Mouse (Mus musculus): ENCODE results near the gene Gm21976. TPM values are rescaled to one million over a fixed set of nuclear protein-coding genes. Genes with fewer than 3 reads are reported as not detected.
A peak's percentile ranks its signal among the peaks of the same experiment; 100 is the strongest.

Gene Gm21976
- polyA plus RNA-seq, 1 experiment, result not detected

DNA sequence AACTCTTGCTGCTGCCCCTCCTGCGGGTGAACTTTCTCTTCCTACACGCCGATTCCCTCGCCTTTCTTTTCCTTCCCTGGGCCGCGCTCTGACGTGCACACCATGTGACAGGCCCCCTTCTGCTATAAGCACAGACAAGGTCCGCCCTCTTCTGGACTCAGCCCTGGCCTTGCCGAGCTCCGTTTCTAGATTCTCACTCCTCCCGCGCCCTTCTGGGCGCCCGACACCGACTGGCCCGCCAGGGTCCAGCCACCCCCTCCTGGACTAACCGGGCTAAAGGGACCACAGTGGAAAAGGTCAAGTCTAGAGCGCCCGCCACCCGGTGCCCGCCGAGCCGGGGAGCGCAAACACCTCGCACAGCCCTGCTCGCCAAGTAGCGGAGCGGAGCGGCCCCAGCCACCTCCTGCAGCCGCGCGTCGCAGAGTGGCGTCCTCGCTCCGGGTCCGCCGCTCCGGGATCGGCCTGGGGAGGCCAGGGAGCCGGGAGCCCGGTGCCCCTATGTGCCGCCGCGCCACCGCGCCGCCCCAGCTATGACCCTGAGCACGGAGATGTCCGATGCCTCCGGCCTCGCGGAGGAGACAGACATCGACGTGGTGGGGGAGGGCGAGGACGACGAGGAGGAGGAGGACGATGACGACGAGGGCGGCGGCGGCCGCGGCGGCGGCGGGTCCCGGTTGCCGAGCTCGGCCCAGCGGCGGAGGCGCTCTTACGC lies 74.6 kb downstream of the Gm21976 start, which contains the start of gene Foxd1:
Foxd1 (plus strand) TSS at position 153 of the 712 bp plus-strand sequence.
- peaks cover 8% of the 10 kb centered on the region for H3K4me1 ChIP-seq (ENCODE audit: control insufficient read depth, insufficient read depth, insufficient read length, low read length)
- WGBS, result under 1% methylated on average over 75 of the region's 76 CpGs
- H3K4me3 ChIP-seq (ENCODE audit: low read depth, low read length), result peak within 1 kb of the TSS; percentile 53
- no peak for TF ChIP-seq CTCF (IDR thresholded peaks at IDR 0.05; ENCODE audit: extremely low read depth, insufficient read length, insufficient replicate concordance, low read depth, low read length)
- TF ChIP-seq POLR2A (IDR thresholded peaks at IDR 0.05; ENCODE audit: low read depth, low read length), result no peak
- no peak within 1 kb of the TSS for H3K27ac ChIP-seq (ENCODE audit: insufficient read depth, low read depth, low read length)
- H3K36me3 ChIP-seq (ENCODE audit: control insufficient read depth, insufficient read depth, low read length), result no peaks in the 10 kb centered on the region
- peaks cover 78% of the 10 kb centered on the region for H3K27me3 ChIP-seq (ENCODE audit: control insufficient read depth, insufficient read depth, low read length)

DNA sequence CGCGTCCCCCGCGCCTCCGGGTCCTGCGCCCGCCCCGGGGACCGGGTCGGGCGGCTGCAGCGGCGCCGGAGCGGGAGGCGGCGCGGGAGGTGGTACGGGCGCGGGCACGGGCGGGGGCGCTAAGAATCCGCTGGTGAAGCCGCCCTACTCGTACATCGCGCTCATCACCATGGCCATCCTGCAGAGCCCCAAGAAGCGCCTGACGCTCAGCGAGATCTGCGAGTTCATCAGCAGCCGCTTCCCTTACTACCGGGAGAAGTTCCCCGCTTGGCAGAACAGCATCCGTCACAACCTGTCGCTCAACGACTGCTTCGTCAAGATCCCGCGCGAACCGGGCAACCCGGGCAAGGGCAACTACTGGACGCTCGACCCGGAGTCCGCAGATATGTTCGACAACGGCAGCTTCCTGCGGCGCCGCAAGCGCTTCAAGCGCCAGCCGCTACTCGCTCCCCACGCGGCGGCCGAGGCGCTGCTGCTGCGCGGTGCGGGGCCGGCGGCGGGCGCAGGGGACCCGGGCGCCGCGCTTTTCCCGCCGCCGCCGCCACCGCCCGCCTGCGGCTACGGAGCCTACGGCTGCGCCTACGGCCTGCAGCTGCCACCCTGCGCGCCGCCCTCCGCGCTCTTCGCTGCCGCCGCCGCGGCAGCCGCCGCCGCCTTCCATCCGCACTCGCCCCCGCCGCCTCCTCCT lies 75.3 kb downstream of the Gm21976 start:
- TF ChIP-seq CTCF (IDR thresholded peaks at IDR 0.05; ENCODE audit: extremely low read depth, insufficient read length, insufficient replicate concordance, low read depth, low read length), result no peak
- TF ChIP-seq POLR2A (IDR thresholded peaks at IDR 0.05; ENCODE audit: low read depth, low read length), result no peak
- peak overlapping the region; percentile 53 for H3K4me3 ChIP-seq (ENCODE audit: low read depth, low read length)
- H3K36me3 ChIP-seq (ENCODE audit: control insufficient read depth, insufficient read depth, low read length), result no peaks in the 10 kb centered on the region
- WGBS, result 1% methylated on average over 99 of the region's 102 CpGs
- H3K4me1 ChIP-seq (ENCODE audit: control insufficient read depth, insufficient read depth, insufficient read length, low read length), result peaks cover 8% of the 10 kb centered on the region
- H3K27me3 ChIP-seq (ENCODE audit: control insufficient read depth, insufficient read depth, low read length), result peaks cover 84% of the 10 kb centered on the region
- no peak overlapping the region for H3K27ac ChIP-seq (ENCODE audit: insufficient read depth, low read depth, low read length)

DNA sequence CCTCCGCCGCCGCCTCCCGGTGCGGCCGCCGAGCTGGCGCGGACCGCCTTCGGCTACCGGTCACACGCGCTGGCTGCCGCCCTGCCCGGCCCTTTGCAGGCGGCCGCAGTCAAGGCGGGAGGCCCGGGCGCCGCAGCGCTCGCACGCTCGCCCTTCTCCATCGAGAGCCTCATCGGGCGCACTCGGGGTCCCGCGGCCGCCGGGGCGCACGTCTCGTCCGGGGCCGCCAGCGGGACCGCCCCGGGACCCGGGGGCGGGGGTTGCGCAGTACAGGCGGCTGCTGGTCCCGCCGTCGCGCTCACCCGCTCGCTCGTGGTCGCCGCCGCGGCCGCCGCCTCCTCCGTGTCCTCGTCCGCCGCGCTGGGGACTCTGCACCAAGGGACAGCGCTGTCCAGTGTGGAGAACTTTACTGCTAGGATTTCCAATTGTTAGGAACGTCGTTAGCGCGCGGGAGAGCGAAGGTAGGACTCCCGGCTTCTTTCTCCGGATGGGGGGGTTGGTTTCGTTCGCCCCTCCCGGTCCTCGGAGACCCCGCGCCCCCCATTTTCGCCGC lies 75.9 kb downstream of the Gm21976 start:
- WGBS, result 1% methylated on average over 81 of the region's 81 CpGs
- H3K4me3 ChIP-seq (ENCODE audit: low read depth, low read length), result peak overlapping the region; percentile 53
- no peak for TF ChIP-seq POLR2A (IDR thresholded peaks at IDR 0.05; ENCODE audit: low read depth, low read length)
- TF ChIP-seq CTCF (IDR thresholded peaks at IDR 0.05; ENCODE audit: extremely low read depth, insufficient read length, insufficient replicate concordance, low read depth, low read length), result no peak
- peaks cover 85% of the 10 kb centered on the region for H3K27me3 ChIP-seq (ENCODE audit: control insufficient read depth, insufficient read depth, low read length)
- peaks cover 8% of the 10 kb centered on the region for H3K4me1 ChIP-seq (ENCODE audit: control insufficient read depth, insufficient read depth, insufficient read length, low read length)
- H3K36me3 ChIP-seq (ENCODE audit: control insufficient read depth, insufficient read depth, low read length), result no peaks in the 10 kb centered on the region
- H3K27ac ChIP-seq (ENCODE audit: insufficient read depth, low read depth, low read length), result no peak overlapping the region

DNA sequence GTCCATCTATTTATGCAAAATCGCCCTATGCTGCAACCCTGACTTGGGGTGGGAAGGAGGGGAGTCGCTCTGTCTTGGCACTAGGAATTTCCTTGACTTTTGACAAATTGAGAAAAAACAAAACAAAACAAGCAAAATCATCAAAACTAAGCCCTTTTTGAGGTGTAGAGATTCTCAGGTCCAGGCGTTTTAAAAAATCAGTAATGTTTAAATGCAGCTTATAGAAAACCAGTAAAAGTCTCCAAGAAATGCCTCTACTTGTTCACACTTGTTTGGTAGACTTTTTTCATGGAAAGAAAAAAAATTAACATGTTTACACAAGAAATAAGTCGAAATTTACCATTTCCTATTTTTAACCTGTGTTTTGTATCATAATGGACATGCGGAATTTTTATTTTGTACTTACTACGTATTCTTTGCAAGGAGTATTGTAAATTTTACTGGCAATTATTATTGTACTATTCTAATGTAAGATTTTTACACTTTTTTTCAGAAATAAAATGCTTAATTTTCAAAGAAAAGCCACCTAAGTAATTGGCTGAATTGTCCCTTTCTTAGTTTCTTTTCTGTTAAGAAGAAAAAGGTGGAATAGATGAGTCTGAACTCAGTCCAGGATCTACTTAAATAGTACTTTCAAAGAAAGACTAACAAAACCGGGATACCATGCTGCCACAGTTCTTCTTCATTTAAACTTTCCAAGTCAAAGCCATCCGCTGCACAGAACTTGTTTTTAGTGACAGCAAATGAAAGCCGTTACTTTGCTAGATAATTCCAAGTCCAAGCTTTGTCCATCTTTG lies 76.7 kb downstream of the Gm21976 start:
- Histone ChIP-seq H3K36me3 (ENCODE audit: control insufficient read depth, insufficient read depth, low read length) (no peaks in the 10 kb centered on the region), H3K27ac (ENCODE audit: insufficient read depth, low read depth, low read length) (no peak overlapping the region), H3K4me3 (ENCODE audit: low read depth, low read length) (no peak overlapping the region; the same call in 1 of the 2 replicates), H3K27me3 (ENCODE audit: control insufficient read depth, insufficient read depth, low read length) (peaks cover 85% of the 10 kb centered on the region), H3K4me1 (ENCODE audit: control insufficient read depth, insufficient read depth, insufficient read length, low read length) (peaks cover 8% of the 10 kb centered on the region)
- 16% methylated on average over 9 of the region's 9 CpGs for whole genome bisulfite sequencing
- TF ChIP-seq CTCF (IDR thresholded peaks at IDR 0.05; ENCODE audit: extremely low read depth, insufficient read length, insufficient replicate concordance, low read depth, low read length) (no peak), POLR2A (IDR thresholded peaks at IDR 0.05; ENCODE audit: low read depth, low read length) (no peak)

Other genes with a start within 250 kb of the Gm21976 start
- gene Arhgef28, start 73.4 kb upstream of the Gm21976 start, polyA plus RNA-seq (2012; rRNA removed), result 2.6 and 3.3 TPM in 2 replicates
- gene Utp15, start 16.8 kb upstream of the Gm21976 start, polyA plus RNA-seq (2012; rRNA removed), result 0.65 and 1.3 TPM in 2 replicates
- 3.6 and 6.4 TPM in 2 replicates for gene Ankra2, start 16.8 kb upstream of the Gm21976 start, polyA plus RNA-seq (2012; rRNA removed)
- gene Btf3, start 37.1 kb downstream of the Gm21976 start, polyA plus RNA-seq (2012; rRNA removed), result 37.8 and 80.5 TPM in 2 replicates
- gene Foxd1, start 74.4 kb downstream of the Gm21976 start, polyA plus RNA-seq (2012; rRNA removed), result not detected in 2 replicates
- gene Gm10320, start 212.1 kb downstream of the Gm21976 start, polyA plus RNA-seq (2012; rRNA removed), result 0.43 and 1.1 TPM in 2 replicates